Mouse (Mus musculus) megakaryocyte, embryonic 14.5 days (primary cell): Measurements from ENCODE around the gene Fnbp1l.

Experiments
- FLI1 ChIP-seq: IDR thresholded peaks from 2 replicates; pipeline ENCODE4 v1.6.1; 2012; ENCODE audit warnings: low read length, inconsistent platforms, mixed read lengths
- GATA1 ChIP-seq: IDR thresholded peaks from 3 replicates; pipeline ENCODE4 v1.6.1; 2012; ENCODE audit warnings: mixed read lengths, low read length, inconsistent platforms, borderline replicate concordance

- no peak for TF ChIP-seq GATA1
- no peak for TF ChIP-seq FLI1
Observed at GRCm38 (mm10) chr3:122612537-122612936, 7.0 kb downstream of the Fnbp1l start.
